In the genomic region with DNA sequence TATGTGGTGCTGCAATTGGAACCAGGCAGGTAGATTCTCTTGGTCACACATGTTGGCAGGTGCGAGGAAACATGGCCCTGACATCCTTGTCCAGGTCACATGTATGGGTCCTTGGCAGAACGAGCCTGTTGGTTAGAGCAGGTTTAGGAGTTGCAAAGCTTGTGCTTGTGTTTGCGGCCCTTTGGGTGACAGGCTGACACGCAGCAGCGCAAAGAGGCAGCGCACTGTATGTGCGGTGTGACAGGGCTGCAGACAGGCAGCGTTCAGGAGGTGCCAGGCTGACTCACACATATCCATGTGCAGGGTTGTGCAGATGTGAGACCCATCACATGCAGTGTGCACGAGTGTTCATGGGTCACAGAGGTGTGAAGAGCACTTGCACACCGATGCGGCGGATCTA, we compare ENCODE assay signal across 9 mouse cellular contexts. TPM values are rescaled to one million over a fixed set of nuclear protein-coding genes. Genes with fewer than 3 reads are reported as not detected.
DNase-seq lines count a peak whose midpoint lies in the region; ATAC-seq lines count a peak whose summit lies in the region.
"Had no signal": no experiment of that assay in that cellular context is flagged by ENCODE, and none has a peak within 500 bp of the region (broad histone marks: within the 10 kb centered on the region; RNA-seq: fewer than 3 reads in every experiment).

No protein-coding gene starts in this region.

- H3K27ac ChIP-seq in kidney, embryonic 15.5 days = no peak overlapping the region
- peak overlapping the region; percentile 62; the same call in 1 of the 2 replicates for H3K27ac ChIP-seq in forebrain, embryonic 15.5 days (replicated peaks)
- no peak overlapping the region for H3K27ac ChIP-seq in midbrain, embryonic 11.5 days (ENCODE audit: low read depth, low read length)

- peak overlapping the region; percentile 52; the same call in 1 of the 2 replicates for H3K9ac ChIP-seq in kidney, embryonic 15.5 days
- H3K9ac ChIP-seq in forebrain, embryonic 15.5 days (replicated peaks) = peak overlapping the region; percentile 85
- peak overlapping the region; percentile 84 for H3K9ac ChIP-seq in midbrain, embryonic 11.5 days (ENCODE audit: low read length)

- no peak for DNase-seq in kidney, adult 18-20 months
- DNase-seq in cerebellum, adult 18-20 months = peak; percentile 17 to 34
- peak; percentile 83 for DNase-seq in midbrain, embryonic 11.5 days (ENCODE audit: low spot score, missing footprints)
- no peak for DNase-seq in adrenal gland, postnatal 4 days (ENCODE audit: low spot score in 2 of 2)

- peak overlapping the region; percentile 61 for H3K4me3 ChIP-seq in kidney, embryonic 15.5 days (replicated peaks)
- H3K4me3 ChIP-seq in forebrain, embryonic 15.5 days = peak overlapping the region; percentile 77
- H3K4me3 ChIP-seq in midbrain, embryonic 11.5 days (ENCODE audit: low read depth, low read length) = peak overlapping the region; percentile 63

- WGBS in kidney, embryonic 15.5 days = 47% methylated on average over 12 of the region's 12 CpGs
- WGBS in forebrain, embryonic 15.5 days = 31% methylated on average over 12 of the region's 12 CpGs
- WGBS in midbrain, embryonic 11.5 days = 57% methylated on average over 12 of the region's 12 CpGs

- H3K4me2 ChIP-seq in kidney, embryonic 15.5 days = peak overlapping the region; percentile 98
- H3K4me2 ChIP-seq in forebrain, embryonic 15.5 days (replicated peaks) = peak overlapping the region; percentile 80
- H3K4me2 ChIP-seq in midbrain, embryonic 11.5 days = peak overlapping the region; percentile 94

- H3K36me3 ChIP-seq in kidney, embryonic 15.5 days = no peaks in the 10 kb centered on the region
- no peaks in the 10 kb centered on the region for H3K36me3 ChIP-seq in forebrain, embryonic 15.5 days
- H3K36me3 ChIP-seq in midbrain, embryonic 11.5 days (ENCODE audit: control insufficient read depth, insufficient read depth, low read length) = no peaks in the 10 kb centered on the region

- 0 out of 2 replicates have a peak, but pooled peaks have one; percentile 19 for ATAC-seq in kidney, embryonic 15.5 days (replicated peaks; ENCODE audit: low FRiP score)
- peak; percentile 54 for ATAC-seq in forebrain, embryonic 15.5 days (replicated peaks)
- ATAC-seq in midbrain, embryonic 11.5 days (ENCODE audit: low FRiP score) = peak; percentile 51; the same call in 1 of the 2 replicates
- ATAC-seq in activated CD4-positive, CD25-positive, alpha-beta regulatory T cell, adult 4 months = no peak
- no peak for ATAC-seq in megakaryocyte-erythroid progenitor cell, adult 5-6 weeks (replicated peaks; ENCODE audit: low FRiP score, low TSS enrichment, poor library complexity, severe bottlenecking)

- peaks cover 59% of the 10 kb centered on the region for H3K27me3 ChIP-seq in kidney, embryonic 15.5 days
- no peaks in the 10 kb centered on the region for H3K27me3 ChIP-seq in forebrain, embryonic 15.5 days
- peaks cover 4% of the 10 kb centered on the region; the same call in 1 of the 2 replicates for H3K27me3 ChIP-seq in midbrain, embryonic 11.5 days (ENCODE audit: control insufficient read depth, insufficient read depth, low read length)

- H3K9me3 ChIP-seq in kidney, embryonic 15.5 days (replicated peaks) = no peaks in the 10 kb centered on the region
- no peaks in the 10 kb centered on the region for H3K9me3 ChIP-seq in forebrain, embryonic 15.5 days
- no peaks in the 10 kb centered on the region for H3K9me3 ChIP-seq in midbrain, embryonic 11.5 days (ENCODE audit: control insufficient read depth, low read length)

- H3K4me1 ChIP-seq in kidney, embryonic 15.5 days = peaks cover 19% of the 10 kb centered on the region; the same call in 1 of the 2 replicates
- peaks cover 29% of the 10 kb centered on the region for H3K4me1 ChIP-seq in forebrain, embryonic 15.5 days
- peaks cover 7% of the 10 kb centered on the region for H3K4me1 ChIP-seq in midbrain, embryonic 11.5 days (ENCODE audit: control insufficient read depth, insufficient read depth, low read length)

RNA-seq across cellular contexts. Expression of a gene that starts 0.8 kb away (rescaled TPM):
- polyA plus RNA-seq in kidney, embryonic 15.5 days (2015; fragmentation: Nextera tagmentation; extraction: Ambion mirVana) = 4.3 and 4.8 TPM in 2 replicates
- 71.3 and 73.2 TPM in 2 replicates for polyA plus RNA-seq in forebrain, embryonic 15.5 days (2015; fragmentation: Nextera tagmentation; extraction: Ambion mirVana)
- polyA plus RNA-seq in midbrain, embryonic 11.5 days (2014; fragmentation: Nextera tagmentation; extraction: Ambion mirVana) = 31.8 and 35.6 TPM in 2 replicates
- polyA plus RNA-seq in activated CD4-positive, CD25-positive, alpha-beta regulatory T cell, adult 4 months (2017; shearing (Covaris generic)) = 1 to 10 TPM; 2.5 to 4.2 TPM
- total RNA-seq in megakaryocyte-erythroid progenitor cell, adult 5-6 weeks (2014; fragmentation: Nextera tagmentation) = 3.6 and 5.8 TPM in 2 replicates
- 1.3 and 1.5 TPM in 2 replicates for total RNA-seq in megakaryocyte-erythroid progenitor cell, adult 5-6 weeks (2017)
- total RNA-seq in adrenal gland, postnatal 4 days (2021) = 1 to 10 TPM; 5.1 to 5.6 TPM

RNA-seq across cellular contexts. Expression of a gene that starts 34.1 kb away (rescaled TPM):
- 18.9 and 21.5 TPM in 2 replicates for polyA plus RNA-seq in kidney, embryonic 15.5 days (2015; fragmentation: Nextera tagmentation; extraction: Ambion mirVana)
- 100 TPM in 2 replicates for polyA plus RNA-seq in forebrain, embryonic 15.5 days (2015; fragmentation: Nextera tagmentation; extraction: Ambion mirVana)
- 56.4 and 62.7 TPM in 2 replicates for polyA plus RNA-seq in midbrain, embryonic 11.5 days (2014; fragmentation: Nextera tagmentation; extraction: Ambion mirVana)
- polyA plus RNA-seq in activated CD4-positive, CD25-positive, alpha-beta regulatory T cell, adult 4 months (2017; shearing (Covaris generic)) = under 1 TPM in 1 of 2 experiments, not detected in 1; 0.74 TPM
- total RNA-seq in megakaryocyte-erythroid progenitor cell, adult 5-6 weeks (2014; fragmentation: Nextera tagmentation) = not detected in 2 replicates
- total RNA-seq in megakaryocyte-erythroid progenitor cell, adult 5-6 weeks (2017) = not detected in 2 replicates
- 10 to 100 TPM; 12.8 to 13.8 TPM for total RNA-seq in adrenal gland, postnatal 4 days (2021)

RNA-seq across cellular contexts. Expression of a gene that starts 50.1 kb away (rescaled TPM):
- 1.7 and 1.9 TPM in 2 replicates for polyA plus RNA-seq in kidney, embryonic 15.5 days (2015; fragmentation: Nextera tagmentation; extraction: Ambion mirVana)
- 1.4 and 1.8 TPM in 2 replicates for polyA plus RNA-seq in forebrain, embryonic 15.5 days (2015; fragmentation: Nextera tagmentation; extraction: Ambion mirVana)
- 2.4 and 2.7 TPM in 2 replicates for polyA plus RNA-seq in midbrain, embryonic 11.5 days (2014; fragmentation: Nextera tagmentation; extraction: Ambion mirVana)
- 10 to 100 TPM; 65.6 to 80.2 TPM for polyA plus RNA-seq in activated CD4-positive, CD25-positive, alpha-beta regulatory T cell, adult 4 months (2017; shearing (Covaris generic))
- total RNA-seq in megakaryocyte-erythroid progenitor cell, adult 5-6 weeks (2014; fragmentation: Nextera tagmentation) = 40.1 and 49.9 TPM in 2 replicates
- 60.4 and 61.3 TPM in 2 replicates for total RNA-seq in megakaryocyte-erythroid progenitor cell, adult 5-6 weeks (2017)
- total RNA-seq in adrenal gland, postnatal 4 days (2021) = 1 to 10 TPM; 4.6 to 6.1 TPM

RNA-seq across cellular contexts. Expression of a gene that starts 55.4 kb away (rescaled TPM):
- not detected in 2 replicates for polyA plus RNA-seq in kidney, embryonic 15.5 days (2015; fragmentation: Nextera tagmentation; extraction: Ambion mirVana)
- polyA plus RNA-seq in forebrain, embryonic 15.5 days (2015; fragmentation: Nextera tagmentation; extraction: Ambion mirVana) = not detected in 2 replicates
- polyA plus RNA-seq in midbrain, embryonic 11.5 days (2014; fragmentation: Nextera tagmentation; extraction: Ambion mirVana) = 0.23 TPM in 1 of 2 replicates, not detected in the other
- polyA plus RNA-seq in activated CD4-positive, CD25-positive, alpha-beta regulatory T cell, adult 4 months (2017; shearing (Covaris generic)) = not detected
- total RNA-seq in megakaryocyte-erythroid progenitor cell, adult 5-6 weeks (2014; fragmentation: Nextera tagmentation) = not detected in 2 replicates
- not detected in 2 replicates for total RNA-seq in megakaryocyte-erythroid progenitor cell, adult 5-6 weeks (2017)
- total RNA-seq in adrenal gland, postnatal 4 days (2021) = not detected
- total RNA-seq: layer of hippocampus, postnatal 10 days had no signal

Comparison
In these comparisons a context has a peak if more than half of its experiments do, and no peak if none do; other contexts are left out.
1. ATAC-seq: peak in kidney, embryonic 15.5 days (single experiment), forebrain, embryonic 15.5 days (single experiment) and midbrain, embryonic 11.5 days (single experiment); none in activated CD4-positive, CD25-positive, alpha-beta regulatory T cell, adult 4 months (single experiment) and megakaryocyte-erythroid progenitor cell, adult 5-6 weeks (single experiment).
2. DNase-seq: peak in cerebellum, adult 18-20 months (2 of 2) and midbrain, embryonic 11.5 days (single experiment); none in kidney, adult 18-20 months (single experiment) and adrenal gland, postnatal 4 days (0 of 2).
3. RNA of a gene that starts 34.1 kb away (polyA plus RNA-seq): 100 TPM in forebrain, embryonic 15.5 days, 56.4 to 62.7 TPM in midbrain, embryonic 11.5 days and 18.9 to 21.5 TPM in kidney, embryonic 15.5 days; 0.74 TPM in activated CD4-positive, CD25-positive, alpha-beta regulatory T cell, adult 4 months; every median in the first group is over 10 times any median in the second.
4. RNA of a gene that starts 50.1 kb away (polyA plus RNA-seq): 65.6 to 80.2 TPM in activated CD4-positive, CD25-positive, alpha-beta regulatory T cell, adult 4 months; 2.4 to 2.7 TPM in midbrain, embryonic 11.5 days, 1.7 to 1.9 TPM in kidney, embryonic 15.5 days and 1.4 to 1.8 TPM in forebrain, embryonic 15.5 days; every median in the first group is over 10 times any median in the second.
5. Peak in every context shown above with its lines, with median percentiles within 50 percentile points of each other: H3K4me2 ChIP-seq, H3K4me3 ChIP-seq and H3K9ac ChIP-seq.